Mouse (Mus musculus) hindbrain, postnatal 0 days (tissue): ENCODE measurements at regions not wholly inside any gene's neighbourhood (a gene's known extent, or its start where the extent isn't known, plus 50 kb on each side); places are given as distances from the start of the nearest gene placed in this dataset.
"Not testable (repeated sequence)": the region's sequence is repeated elsewhere in the genome, so short reads cannot be mapped to it uniquely, and the experiment has no call there.

Experiments used
- ATAC-seq: fragments of 200-750 bp; cut with Nextera tagmentation; 2 replicates; pipeline ENCODE4 v1.8.0; 2017; ENCODE audit warnings: mild to moderate bottlenecking, moderate TSS enrichment, moderate library complexity
- DNase-seq: peaks from one replicate; pipeline ENCODE4 v3.0.0-alpha.2; 2015; ENCODE audit warnings: low spot score
- H3K27ac ChIP-seq: fragments of 300-500 bp; sonication (generic); 2 replicates; pipeline ENCODE4 v1.5.1; 2014; ENCODE audit warnings: mild to moderate bottlenecking
- H3K27me3 ChIP-seq: fragments of 300-500 bp; sonication (generic); 2 replicates; pipeline ENCODE4 v1.6.1; 2014; ENCODE audit warnings: low read length, mixed read lengths; ENCODE audit not compliant: insufficient read depth
- H3K36me3 ChIP-seq: fragments of 300-500 bp; sonication (generic); 2 replicates; pipeline ENCODE4 v1.6.1; 2014; ENCODE audit warnings: low read length, mixed read lengths; ENCODE audit not compliant: insufficient read depth
- H3K4me1 ChIP-seq: fragments of 300-500 bp; sonication (generic); 2 replicates; pipeline ENCODE4 v1.6.1; 2014; ENCODE audit warnings: antibody characterized with exemption, low read length, mixed read lengths; ENCODE audit not compliant: insufficient read depth
- H3K4me2 ChIP-seq: fragments of 300-500 bp; sonication (generic); 2 replicates; pipeline ENCODE4 v1.6.1; 2014; ENCODE audit warnings: low read depth, mild to moderate bottlenecking, low read length, moderate library complexity, mixed read lengths
- H3K4me3 ChIP-seq: fragments of 300-500 bp; sonication (generic); 2 replicates; pipeline ENCODE4 v1.5.1; 2014; ENCODE audit warnings: low read length
- H3K9ac ChIP-seq: fragments of 300-500 bp; sonication (generic); replicated peaks from 2 replicates; pipeline ENCODE4 v1.6.1; 2014; ENCODE audit warnings: mild to moderate bottlenecking, low read length, moderate library complexity, mixed read lengths
- H3K9me3 ChIP-seq: fragments of 300-500 bp; sonication (generic); 2 replicates; pipeline ENCODE4 v1.6.1; 2016; ENCODE audit warnings: low read length, mixed read lengths
- CTCF ChIP-seq: IDR thresholded peaks from 2 replicates; pipeline ENCODE4 v1.5.1; 2016; ENCODE audit warnings: antibody characterized with exemption, control low read depth, low read depth
- WGBS: fragments of 180-500 bp; shearing (Covaris S2); extraction: QIAGEN DNeasy Blood & Tissue Kit; methylation state at CpG from one replicate; pipeline ENCODE4 v1.1.7; 2014; 5-methylcytosine and 5-hydroxymethylcytosine counted together

GRCm38 (mm10) chr10:69100021-69100420 lies 51.2 kb upstream of the Rhobtb1 start:
- Histone ChIP-seq H3K27ac (no peak overlapping the region), H3K4me2 (no peak overlapping the region), H3K4me1 (no peaks in the 10 kb centered on the region), H3K9me3 (no peaks in the 10 kb centered on the region), H3K4me3 (no peak overlapping the region), H3K9ac (no peak overlapping the region), H3K27me3 (no peaks in the 10 kb centered on the region), H3K36me3 (no peaks in the 10 kb centered on the region)
- 81% methylated on average over 3 of the region's 3 CpGs for WGBS
- no peak for TF ChIP-seq CTCF
- ATAC-seq (no peak), DNase-seq (no peak)

- not testable (repeated sequence) for H3K4me1 ChIP-seq, H3K27me3 ChIP-seq, H3K9ac ChIP-seq, H3K4me3 ChIP-seq, H3K9me3 ChIP-seq, H3K36me3 ChIP-seq, ATAC-seq, H3K4me2 ChIP-seq, H3K27ac ChIP-seq, DNase-seq
- WGBS, result 76% methylated on average over 16 of the region's 16 CpGs
Observed at GRCm38 (mm10) chr10:69100742-69101141, 50.5 kb upstream of the Rhobtb1 start.
